Mouse (Mus musculus) lung, embryonic 15.5 days (tissue): ENCODE data around the gene Trak1. TPM values are rescaled to one million over a fixed set of nuclear protein-coding genes. Genes with fewer than 3 reads are reported as not detected.
A peak's percentile ranks its signal among the peaks of the same experiment; 100 is the strongest.

Experiments used
- ATAC-seq: fragments of 200-750 bp; cut with Nextera tagmentation; 2 replicates; pipeline ENCODE4 v1.8.0; 2017; ENCODE audit warnings: moderate number of reproducible peaks, borderline replicate concordance; ENCODE audit not compliant: low FRiP score, low TSS enrichment; ENCODE audit errors: extremely low read depth
- H3K27ac ChIP-seq: fragments of 300-500 bp; sonication (generic); 2 replicates; pipeline ENCODE4 v1.5.1; 2015; ENCODE audit warnings: moderate library complexity, mild to moderate bottlenecking, inconsistent platforms
- H3K27me3 ChIP-seq: fragments of 300-500 bp; sonication (generic); 2 replicates; pipeline ENCODE4 v1.6.1; 2015; ENCODE audit warnings: inconsistent platforms
- H3K36me3 ChIP-seq: fragments of 300-500 bp; sonication (generic); 2 replicates; pipeline ENCODE4 v1.6.1; 2015; ENCODE audit warnings: inconsistent platforms
- H3K4me1 ChIP-seq: fragments of 300-500 bp; sonication (generic); 2 replicates; pipeline ENCODE4 v1.6.1; 2015; ENCODE audit warnings: inconsistent platforms
- H3K4me2 ChIP-seq: fragments of 300-500 bp; sonication (generic); 2 replicates; pipeline ENCODE4 v1.6.1; 2015; ENCODE audit warnings: inconsistent platforms, mild to moderate bottlenecking, moderate library complexity
- H3K4me3 ChIP-seq: fragments of 300-500 bp; sonication (generic); 2 replicates; pipeline ENCODE4 v1.5.1; 2015; ENCODE audit warnings: mild to moderate bottlenecking, inconsistent platforms
- H3K9ac ChIP-seq: fragments of 300-500 bp; sonication (generic); 2 replicates; pipeline ENCODE4 v1.6.1; 2015; ENCODE audit warnings: inconsistent platforms
- H3K9me3 ChIP-seq: fragments of 300-500 bp; sonication (generic); 2 replicates; pipeline ENCODE4 v1.6.1; 2016; ENCODE audit warnings: inconsistent platforms
- WGBS: fragments of 180-500 bp; shearing (Covaris S2); methylation state at CpG from one replicate; pipeline ENCODE4 v1.1.7; 2015; 5-methylcytosine and 5-hydroxymethylcytosine counted together
- polyA plus RNA-seq: library from polyadenylated mRNA; unstranded; fragments of >200 nt; fragmentation: Nextera tagmentation; extraction: Ambion mirVana; gene quantifications from 2 replicates; pipeline ENCODE4 v1.2.1, GENCODE M21; 2015

Gene Trak1
- polyA plus RNA-seq, 1 experiment from 2014 or later = 25.3 TPM

DNA sequence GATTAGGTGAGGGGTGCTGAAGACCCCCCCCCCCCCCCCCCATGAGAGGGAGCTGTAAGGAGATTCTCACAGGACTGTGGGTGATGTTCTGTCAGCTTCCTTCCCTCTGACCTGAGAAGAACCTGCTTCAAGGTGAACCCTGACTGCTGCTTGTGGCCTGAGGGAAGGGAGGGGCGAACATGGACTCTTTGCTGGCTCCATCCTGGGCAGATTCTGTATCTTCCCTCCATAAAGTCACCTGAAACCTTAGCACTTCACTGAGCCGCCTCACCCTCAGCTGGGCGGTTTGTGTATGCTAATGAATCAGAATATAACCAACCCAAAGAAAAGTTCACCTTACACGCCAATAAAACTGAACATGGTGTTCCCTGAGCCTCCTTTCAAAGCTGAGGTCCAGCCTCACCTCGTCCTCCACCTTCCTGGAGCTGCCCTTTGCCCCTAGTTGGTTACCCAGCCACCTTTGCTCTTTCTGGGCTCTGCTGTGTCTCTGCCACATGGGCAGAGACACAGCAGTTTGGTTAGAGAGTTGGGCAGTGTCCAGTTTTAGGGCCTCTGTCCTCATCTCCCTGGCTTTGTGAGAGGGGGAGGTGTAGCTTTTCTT, 45.3 kb downstream of the Trak1 start:
- WGBS = 93% methylated on average over 5 of the region's 5 CpGs
- Histone ChIP-seq H3K27ac (no peak overlapping the region), H3K9me3 (no peaks in the 10 kb centered on the region), H3K36me3 (no peaks in the 10 kb centered on the region), H3K4me2 (no peak overlapping the region), H3K9ac (no peak overlapping the region), H3K27me3 (no peaks in the 10 kb centered on the region), H3K4me1 (peaks cover 23% of the 10 kb centered on the region), H3K4me3 (no peak overlapping the region)
- no peak for ATAC-seq

DNA sequence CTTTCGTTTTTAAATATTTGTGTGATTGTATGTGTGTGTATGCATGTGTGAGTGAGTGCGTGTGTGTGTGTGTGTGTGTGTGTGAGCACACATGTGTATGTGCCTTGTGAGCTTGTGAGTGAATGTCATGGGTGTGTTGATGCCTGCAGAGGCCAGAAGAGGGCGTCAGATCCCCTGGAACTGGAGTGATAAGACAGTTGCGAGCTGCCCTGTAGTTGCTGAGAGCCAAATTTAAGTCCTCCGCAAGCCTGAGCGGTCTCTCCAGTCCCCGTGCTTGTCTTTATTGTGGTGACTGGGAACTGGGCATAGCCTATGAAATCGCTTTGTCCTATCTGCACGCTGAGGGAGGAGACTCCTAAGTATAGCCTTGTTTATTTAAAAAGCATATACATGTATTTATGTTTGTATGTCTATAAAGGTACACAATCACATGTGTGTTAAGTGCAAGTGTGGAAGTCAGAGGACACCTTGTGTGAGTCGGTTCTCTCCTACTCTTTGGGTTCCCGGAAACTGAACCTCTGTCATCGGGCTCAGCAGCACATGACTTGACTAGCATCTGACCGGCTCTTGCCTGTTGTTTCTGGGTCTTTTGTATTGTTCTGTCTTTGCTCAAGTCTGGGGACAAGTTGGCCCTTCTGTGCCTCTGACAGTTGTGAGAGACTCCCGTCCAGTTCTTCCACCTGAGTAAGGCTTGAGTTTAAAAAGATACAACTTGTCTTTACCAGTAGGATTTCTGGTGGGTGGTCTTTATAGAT, 46.0 kb downstream of the Trak1 start:
- Histone ChIP-seq H3K4me3 (no peak overlapping the region), H3K9me3 (no peaks in the 10 kb centered on the region), H3K27me3 (no peaks in the 10 kb centered on the region), H3K36me3 (no peaks in the 10 kb centered on the region), H3K27ac (no peak overlapping the region), H3K4me1 (peaks cover 23% of the 10 kb centered on the region), H3K4me2 (no peak overlapping the region), H3K9ac (no peak overlapping the region)
- no peak for ATAC-seq
- WGBS = 76% methylated on average over 14 of the region's 14 CpGs

DNA sequence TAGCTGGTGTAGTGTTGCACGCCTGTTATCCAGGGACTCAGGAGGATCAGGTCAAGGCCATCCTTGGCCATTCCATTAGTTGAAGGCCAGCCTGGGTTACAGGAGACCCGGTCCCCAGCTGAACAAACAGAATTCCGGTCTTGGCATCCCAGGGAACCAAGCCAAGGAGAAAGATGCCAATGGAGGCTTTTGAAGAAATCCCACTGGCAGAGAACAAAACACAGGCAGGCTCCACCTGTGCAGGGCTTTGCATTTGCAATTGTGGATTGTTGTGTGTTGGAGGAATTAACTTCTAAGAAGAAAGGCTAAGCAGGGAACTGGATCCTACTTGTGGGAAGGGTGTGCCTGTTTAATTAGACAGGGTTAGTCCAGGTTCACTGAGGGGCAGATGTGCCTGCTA, 47.0 kb downstream of the Trak1 start:
- peaks cover 29% of the 10 kb centered on the region for H3K4me1 ChIP-seq
- 47% methylated on average over 3 of the region's 3 CpGs for WGBS
- no peaks in the 10 kb centered on the region for H3K27me3 ChIP-seq
- no peak overlapping the region for H3K4me2 ChIP-seq
- H3K36me3 ChIP-seq = no peaks in the 10 kb centered on the region
- no peak overlapping the region for H3K4me3 ChIP-seq
- no peak for ATAC-seq
- no peak overlapping the region for H3K9ac ChIP-seq
- H3K9me3 ChIP-seq = no peaks in the 10 kb centered on the region
- no peak overlapping the region for H3K27ac ChIP-seq

DNA sequence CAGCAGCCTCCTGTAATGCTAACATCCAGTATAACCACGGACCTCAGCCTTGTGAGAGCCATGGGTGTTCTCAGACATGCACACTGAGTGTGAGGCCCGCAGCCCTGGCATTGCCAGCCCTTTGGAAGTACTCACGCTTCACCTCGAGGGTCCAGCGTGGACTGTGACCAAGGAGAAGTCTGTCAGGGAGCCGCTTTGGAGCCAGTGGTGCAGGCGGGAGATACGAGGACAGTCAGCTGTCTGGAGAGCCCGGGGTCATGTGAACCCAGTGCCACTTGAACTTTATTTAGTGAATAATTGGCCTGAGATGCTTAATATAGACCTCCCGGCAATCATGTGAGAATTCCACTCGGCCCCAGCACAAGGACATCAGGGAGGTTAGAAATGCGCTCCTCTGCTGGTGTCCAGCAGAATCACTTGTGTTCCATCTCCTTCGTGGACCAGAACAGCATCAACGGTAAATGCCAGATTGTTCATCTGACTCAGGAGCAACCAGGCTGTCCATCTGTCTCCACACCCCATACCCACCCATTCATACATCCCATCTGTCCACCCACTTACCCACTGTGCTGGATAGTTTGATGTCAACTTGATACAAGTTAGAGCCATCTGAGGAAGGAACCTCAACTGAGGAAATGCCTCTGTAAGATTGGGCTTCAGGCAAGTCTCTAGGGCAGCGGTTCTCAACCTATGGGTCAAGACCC, 48.3 kb downstream of the Trak1 start:
- Histone ChIP-seq H3K4me3 (no peak overlapping the region), H3K4me2 (no peak overlapping the region), H3K4me1 (peaks cover 34% of the 10 kb centered on the region), H3K27ac (no peak overlapping the region), H3K27me3 (no peaks in the 10 kb centered on the region), H3K9ac (no peak overlapping the region), H3K36me3 (no peaks in the 10 kb centered on the region), H3K9me3 (no peaks in the 10 kb centered on the region)
- WGBS = 81% methylated on average over 15 of the region's 15 CpGs
- ATAC-seq = no peak

DNA sequence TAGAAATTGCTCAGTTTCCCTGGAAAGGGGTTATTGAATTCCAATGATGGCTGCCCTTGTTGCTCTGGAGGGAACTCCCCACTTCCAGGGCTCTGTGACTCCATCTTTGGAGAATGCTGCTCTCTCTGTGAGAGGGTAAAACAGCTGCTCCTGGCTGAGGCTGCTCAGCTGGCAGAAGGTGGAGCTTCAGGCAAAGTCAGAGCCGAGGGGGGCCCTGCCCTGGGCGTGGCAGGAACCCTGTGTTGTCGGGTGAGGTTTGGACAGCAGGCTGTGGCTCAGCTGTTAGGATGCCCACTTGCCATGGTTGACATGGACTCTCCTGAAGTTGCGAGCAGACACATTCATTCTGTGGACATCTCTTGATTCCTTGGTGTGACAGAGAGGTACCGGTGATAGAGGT, 49.3 kb downstream of the Trak1 start:
- H3K4me2 ChIP-seq = no peak overlapping the region
- H3K9ac ChIP-seq = no peak overlapping the region
- WGBS = 60% methylated on average over 5 of the region's 5 CpGs
- H3K4me3 ChIP-seq = no peak overlapping the region
- H3K27ac ChIP-seq = no peak overlapping the region
- ATAC-seq = no peak
- H3K27me3 ChIP-seq = no peaks in the 10 kb centered on the region
- no peaks in the 10 kb centered on the region for H3K36me3 ChIP-seq
- no peaks in the 10 kb centered on the region for H3K9me3 ChIP-seq
- H3K4me1 ChIP-seq = peaks cover 45% of the 10 kb centered on the region

DNA sequence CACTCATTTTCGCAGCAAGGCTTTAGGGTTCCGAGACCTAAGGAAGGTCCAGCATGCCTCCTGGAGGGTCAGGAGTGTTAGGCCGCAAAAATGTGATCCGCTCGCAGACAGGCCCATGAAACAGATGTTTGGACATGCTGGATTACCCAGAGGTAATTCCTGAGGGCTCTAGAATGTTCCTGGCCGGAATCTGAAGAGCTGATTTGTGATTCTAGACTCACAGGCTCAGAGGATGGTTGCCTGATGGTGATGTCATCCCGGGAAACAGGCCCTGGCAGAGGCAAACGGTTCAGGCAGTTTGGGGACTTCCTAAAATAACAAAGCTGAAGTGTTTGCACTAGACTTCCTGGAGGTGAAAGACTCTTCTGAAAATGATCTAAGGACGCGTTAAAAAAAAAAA, 50.7 kb downstream of the Trak1 start:
- 24% methylated on average over 10 of the region's 10 CpGs for WGBS
- H3K27me3 ChIP-seq = no peaks in the 10 kb centered on the region
- H3K4me3 ChIP-seq = no peak overlapping the region
- peak overlapping the region; percentile 94 for H3K27ac ChIP-seq
- peak overlapping the region; percentile 42 for H3K4me2 ChIP-seq
- H3K36me3 ChIP-seq = no peaks in the 10 kb centered on the region
- no peak for ATAC-seq
- H3K4me1 ChIP-seq = peaks cover 58% of the 10 kb centered on the region
- H3K9ac ChIP-seq = peak overlapping the region; percentile 36
- no peaks in the 10 kb centered on the region for H3K9me3 ChIP-seq

DNA sequence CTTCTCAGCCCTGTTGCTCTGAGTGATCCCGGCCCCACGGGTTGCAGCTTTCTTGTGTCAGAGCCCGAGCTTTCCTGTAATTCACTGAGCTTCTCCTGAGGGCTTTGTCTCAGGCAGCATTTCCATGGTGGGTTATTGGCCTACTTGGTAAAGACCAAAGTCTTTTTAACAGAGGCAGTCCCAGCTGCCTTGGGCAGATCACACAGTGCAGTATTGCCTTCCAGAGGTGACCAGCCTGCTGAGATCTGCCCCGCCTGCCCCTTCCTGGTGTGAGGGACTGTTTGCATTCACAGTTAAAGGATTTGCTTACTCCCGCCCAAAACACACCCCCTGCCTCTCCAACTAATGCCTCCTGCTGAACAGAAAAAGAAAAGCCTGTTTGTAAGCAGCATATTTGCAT, 51.2 kb downstream of the Trak1 start:
- peak overlapping the region; percentile 42 for H3K4me2 ChIP-seq
- H3K4me1 ChIP-seq = peaks cover 60% of the 10 kb centered on the region
- peak overlapping the region; percentile 94 for H3K27ac ChIP-seq
- WGBS = 5% methylated on average over 5 of the region's 5 CpGs
- ATAC-seq = no peak
- H3K9me3 ChIP-seq = no peaks in the 10 kb centered on the region
- H3K9ac ChIP-seq = peak overlapping the region; percentile 36
- H3K36me3 ChIP-seq = no peaks in the 10 kb centered on the region
- H3K4me3 ChIP-seq = no peak overlapping the region
- no peaks in the 10 kb centered on the region for H3K27me3 ChIP-seq

DNA sequence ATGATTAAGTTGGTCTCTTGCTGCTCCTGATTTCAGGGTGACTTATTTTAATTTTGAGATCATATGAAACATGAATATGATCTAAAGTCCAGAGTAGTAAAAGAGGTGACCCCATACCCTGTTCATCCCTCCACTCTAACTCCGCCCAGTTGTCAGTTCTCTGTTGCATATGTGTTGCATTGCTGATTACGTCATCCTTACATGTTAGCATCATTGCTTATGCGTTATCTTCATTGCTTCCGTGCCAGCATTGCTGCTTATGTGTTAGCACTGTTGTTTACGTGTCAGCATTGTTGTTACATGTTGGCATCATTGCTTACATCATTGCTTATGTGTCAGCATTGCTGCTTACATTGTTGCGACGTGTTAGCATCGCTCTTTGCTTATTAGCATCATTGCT, 51.8 kb downstream of the Trak1 start:
- H3K27me3 ChIP-seq = no peaks in the 10 kb centered on the region
- peak overlapping the region; percentile 94 for H3K27ac ChIP-seq
- no peak for ATAC-seq
- 85% methylated on average over 8 of the region's 8 CpGs for WGBS
- H3K4me2 ChIP-seq = no peak overlapping the region
- no peak overlapping the region for H3K9ac ChIP-seq
- peaks cover 60% of the 10 kb centered on the region for H3K4me1 ChIP-seq
- H3K4me3 ChIP-seq = no peak overlapping the region
- no peaks in the 10 kb centered on the region for H3K9me3 ChIP-seq
- H3K36me3 ChIP-seq = no peaks in the 10 kb centered on the region

DNA sequence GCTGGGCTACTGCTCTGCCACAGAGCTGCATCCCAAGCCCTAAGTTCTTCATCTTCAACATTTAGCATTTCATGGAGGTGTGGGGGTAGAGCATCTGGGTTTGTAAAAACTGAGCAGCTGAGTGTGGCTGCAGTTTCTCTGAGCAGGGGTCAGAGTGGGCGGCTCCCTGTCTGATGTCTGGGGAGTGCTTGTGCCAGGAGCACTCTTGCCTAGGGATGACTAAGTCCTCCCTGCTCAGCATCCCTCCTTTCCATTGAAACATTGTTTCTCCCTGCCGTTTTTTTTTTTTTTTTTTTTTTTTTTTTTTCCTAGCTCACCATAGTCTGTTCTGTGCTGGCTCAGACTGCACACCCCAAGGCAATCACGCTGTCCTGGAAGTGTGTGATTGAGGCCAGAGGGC, 53.3 kb downstream of the Trak1 start:
- Histone ChIP-seq H3K27ac (peak overlapping the region; percentile 18; the same call in 1 of the 2 replicates), H3K4me2 (no peak overlapping the region), H3K27me3 (no peaks in the 10 kb centered on the region), H3K9ac (no peak overlapping the region), H3K9me3 (no peaks in the 10 kb centered on the region), H3K4me3 (no peak overlapping the region), H3K4me1 (peaks cover 74% of the 10 kb centered on the region), H3K36me3 (no peaks in the 10 kb centered on the region)
- 29% methylated on average over 3 of the region's 3 CpGs for WGBS
- no peak for ATAC-seq

DNA sequence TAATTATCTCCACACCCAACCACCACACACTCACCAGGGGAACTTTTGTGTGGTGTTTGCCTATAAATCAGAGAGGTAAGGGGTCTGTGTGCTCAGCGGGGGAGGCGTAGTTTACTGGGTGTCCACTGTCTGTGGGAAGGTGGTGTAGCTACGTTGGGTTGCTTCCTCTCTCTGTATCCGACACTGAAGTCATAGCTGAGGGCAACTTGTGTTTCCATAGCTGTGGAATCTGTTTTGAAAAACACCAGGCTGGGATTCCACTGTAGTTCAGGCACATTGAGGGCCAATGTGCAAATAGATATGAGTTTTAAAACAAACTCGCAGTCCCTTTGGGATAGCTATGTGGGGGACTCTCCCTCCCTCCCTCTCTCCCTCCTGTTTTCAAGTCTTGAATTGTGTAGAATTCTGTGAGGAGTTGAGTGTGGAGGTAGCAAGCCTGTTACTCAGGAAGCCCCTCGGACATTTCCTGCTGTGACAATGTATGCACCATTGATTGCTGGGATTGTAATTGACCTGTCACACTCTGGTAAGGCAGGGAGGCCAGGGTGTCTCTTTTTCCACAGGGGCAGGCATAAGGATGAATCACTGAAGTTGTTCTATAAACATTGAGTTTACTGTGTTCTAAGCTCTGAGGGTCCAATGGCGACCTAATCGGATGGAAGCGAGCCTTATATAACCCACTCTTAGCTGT, 54.2 kb downstream of the Trak1 start:
- no peak overlapping the region for H3K9ac ChIP-seq
- H3K36me3 ChIP-seq = no peaks in the 10 kb centered on the region
- 48% methylated on average over 9 of the region's 9 CpGs for WGBS
- no peak for ATAC-seq
- peaks cover 79% of the 10 kb centered on the region for H3K4me1 ChIP-seq
- H3K4me3 ChIP-seq = no peak overlapping the region
- no peaks in the 10 kb centered on the region for H3K27me3 ChIP-seq
- H3K27ac ChIP-seq = peak overlapping the region; percentile 18
- no peak overlapping the region for H3K4me2 ChIP-seq
- no peaks in the 10 kb centered on the region for H3K9me3 ChIP-seq

DNA sequence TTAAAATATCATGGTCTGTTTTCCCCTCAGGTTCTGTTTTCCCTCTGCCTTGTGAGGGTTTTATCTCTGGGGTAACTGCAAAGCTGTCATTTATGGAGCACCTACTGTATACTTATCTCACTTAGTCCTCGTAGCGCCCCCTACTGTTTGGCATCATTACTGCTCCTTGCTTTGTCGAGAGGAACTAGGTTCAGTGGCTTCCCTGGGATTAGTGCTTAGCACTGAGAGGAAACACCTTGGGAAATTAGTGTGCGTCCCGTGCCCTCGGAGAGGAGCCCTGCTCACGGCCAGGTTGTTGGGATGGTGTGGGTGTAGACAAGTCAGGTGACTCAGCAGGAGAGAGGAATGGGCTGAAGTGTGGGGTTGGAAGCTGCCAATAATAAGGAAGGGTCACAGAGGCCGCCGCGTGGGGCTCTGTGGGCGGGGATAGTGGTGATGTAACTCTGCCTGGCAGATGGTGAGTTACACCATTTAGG, 54.9 kb downstream of the Trak1 start:
- Histone ChIP-seq H3K9me3 (no peaks in the 10 kb centered on the region), H3K27ac (no peak overlapping the region), H3K27me3 (no peaks in the 10 kb centered on the region), H3K9ac (no peak overlapping the region), H3K36me3 (no peaks in the 10 kb centered on the region), H3K4me2 (no peak overlapping the region), H3K4me3 (no peak overlapping the region), H3K4me1 (peaks cover 75% of the 10 kb centered on the region)
- ATAC-seq = no peak
- 23% methylated on average over 11 of the region's 11 CpGs for WGBS
